Mouse (Mus musculus) spleen, postnatal 10 days (tissue): ENCODE measurements around the gene Plppr2.

ENCODE experiments used
- DNase-seq, 2 experiments: peaks; one replicate each; pipeline ENCODE4 v3.0.0; 2021 to 2022; ENCODE audit warnings: low spot score in 2 of 2

Gene Plppr2

GRCm38 (mm10) chr9:21936692-21937570 is at the start of gene Plppr2:
Plppr2 (plus strand) TSS chr9:21937033.
- peak; percentile 59 to 90 for DNase-seq

GRCm38 (mm10) chr9:21889229-21889628 is 47.6 kb upstream of the Plppr2 start:
- DNase-seq: no peak

GRCm38 (mm10) chr9:21901223-21901820 is 35.5 kb upstream of the Plppr2 start:
- DNase-seq: peak in 1 of 2 experiments; percentile 42

- no peak for DNase-seq
These were observed 32.8 kb upstream of the Plppr2 start for GRCm38 (mm10) chr9:21904031-21904430.

GRCm38 (mm10) chr9:21908216-21908615 is 28.6 kb upstream of the Plppr2 start:
- no peak for DNase-seq

GRCm38 (mm10) chr9:21909474-21910223 is 27.2 kb upstream of the Plppr2 start:
- DNase-seq: no peak

GRCm38 (mm10) chr9:21916851-21917492 is 19.9 kb upstream of the Plppr2 start:
- DNase-seq: no peak

GRCm38 (mm10) chr9:21917493-21918034 is 19.3 kb upstream of the Plppr2 start:
- DNase-seq: peak in 1 of 2 experiments; percentile 37

- DNase-seq: peak; percentile 90 to 98
These were observed 18.7 kb upstream of the Plppr2 start, which contains the start of gene Rab3d for GRCm38 (mm10) chr9:21918035-21918592. Rab3d (minus strand) TSS chr9:21918192.

GRCm38 (mm10) chr9:21918692-21919384 is 18.0 kb upstream of the Plppr2 start:
- DNase-seq: no peak

- DNase-seq: no peak
These were observed 13.8 kb upstream of the Plppr2 start for GRCm38 (mm10) chr9:21923036-21923435.

GRCm38 (mm10) chr9:21923490-21924098 is 13.2 kb upstream of the Plppr2 start:
- DNase-seq: no peak

GRCm38 (mm10) chr9:21924099-21924493 is 12.7 kb upstream of the Plppr2 start:
- DNase-seq: peak; percentile 59 to 83

GRCm38 (mm10) chr9:21925034-21925433 is 11.8 kb upstream of the Plppr2 start:
- DNase-seq: no peak

- no peak for DNase-seq
These were observed 11.3 kb upstream of the Plppr2 start for GRCm38 (mm10) chr9:21925506-21925905.

- no peak for DNase-seq
These were observed 10.7 kb upstream of the Plppr2 start for GRCm38 (mm10) chr9:21926155-21926554.

- DNase-seq: no peak
These were observed 10.0 kb upstream of the Plppr2 start for GRCm38 (mm10) chr9:21926784-21927183.

- DNase-seq: peak in 1 of 2 experiments; percentile 64
These were observed 9.6 kb upstream of the Plppr2 start, which contains the start of the genes Ccdc159 and Tmem205 for GRCm38 (mm10) chr9:21927208-21927753. Ccdc159 (plus strand) TSS chr9:21927471. Tmem205 (minus strand) TSS chr9:21927556.

- no peak for DNase-seq
These were observed 7.6 kb upstream of the Plppr2 start for GRCm38 (mm10) chr9:21929208-21929607.

GRCm38 (mm10) chr9:21932006-21932405 is 4.8 kb upstream of the Plppr2 start:
- no peak for DNase-seq
